Comparison of ENCODE assay signal across 11 mouse cellular contexts in the genomic region with DNA sequence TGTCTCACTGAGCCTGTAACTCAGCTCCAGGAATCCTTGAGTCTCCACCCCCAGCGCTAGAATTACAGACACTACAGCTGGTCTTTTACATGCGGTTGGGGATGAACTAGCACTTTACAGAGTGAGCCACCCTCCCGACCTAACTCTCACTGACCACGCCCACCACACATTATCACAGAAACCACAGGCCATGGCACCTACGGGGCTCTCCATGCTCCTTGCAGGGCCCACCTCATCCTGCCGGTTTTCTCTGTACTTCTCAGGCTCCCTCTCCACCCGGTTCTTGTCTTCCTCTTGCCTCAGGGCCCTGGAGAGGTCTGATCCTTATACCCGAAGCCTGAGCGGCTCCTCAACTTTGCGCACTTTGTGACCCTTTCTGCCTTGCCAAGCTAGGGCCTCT.
A peak's percentile ranks its signal among the peaks of the same experiment; 100 is the strongest.
DNase-seq lines count a peak whose midpoint lies in the region; ATAC-seq and TF ChIP-seq lines count a peak whose summit lies in the region.
"Had no signal": no experiment of that assay in that cellular context is flagged by ENCODE, and none has a peak within 500 bp of the region (broad histone marks: within the 10 kb centered on the region; RNA-seq: fewer than 3 reads in every experiment).

No protein-coding gene starts in this region.

- no peak overlapping the region for H3K9ac ChIP-seq in midbrain, embryonic 15.5 days

- no peaks in the 10 kb centered on the region for H3K36me3 ChIP-seq in midbrain, embryonic 10.5 days
- no peaks in the 10 kb centered on the region for H3K36me3 ChIP-seq in midbrain, embryonic 15.5 days (replicated peaks)
- H3K36me3 ChIP-seq in thymus, adult 2 months (ENCODE audit: control insufficient read depth, insufficient read depth, low read length), result no peaks in the 10 kb centered on the region

- H3K9me3 ChIP-seq in midbrain, embryonic 10.5 days (replicated peaks), result peaks cover 19% of the 10 kb centered on the region
- no peaks in the 10 kb centered on the region for H3K9me3 ChIP-seq in midbrain, embryonic 15.5 days

- no peak for ATAC-seq in midbrain, embryonic 15.5 days (replicated peaks)
- peak; percentile 27 to 37; a peak in 3 of 4 replicates for ATAC-seq in hematopoietic stem cell, adult 5-6 weeks (replicated peaks in 1 of 2; ENCODE audit: insufficient read depth in 1 of 2, low FRiP score in 2 of 2, low TSS enrichment in 1 of 2, low read depth in 1 of 2, poor library complexity in 2 of 2, severe bottlenecking in 2 of 2)

- H3K4me1 ChIP-seq in midbrain, embryonic 10.5 days, result peaks cover 38% of the 10 kb centered on the region
- peaks cover 37% of the 10 kb centered on the region for H3K4me1 ChIP-seq in midbrain, embryonic 15.5 days
- peaks cover 44% of the 10 kb centered on the region for H3K4me1 ChIP-seq in thymus, adult 2 months (replicated peaks; ENCODE audit: control insufficient read depth, insufficient read depth, low read length)

- H3K27me3 ChIP-seq in midbrain, embryonic 10.5 days (ENCODE audit: low read depth, poor library complexity, severe bottlenecking), result peaks cover 8% of the 10 kb centered on the region
- H3K27me3 ChIP-seq in midbrain, embryonic 15.5 days (replicated peaks), result no peaks in the 10 kb centered on the region
- H3K27me3 ChIP-seq in thymus, adult 2 months (ENCODE audit: control insufficient read depth, insufficient read depth, low read length), result no peaks in the 10 kb centered on the region

- peak overlapping the region; percentile 68 for H3K27ac ChIP-seq in midbrain, embryonic 10.5 days (replicated peaks)
- H3K27ac ChIP-seq in midbrain, embryonic 15.5 days, result no peak overlapping the region
- no peak overlapping the region for H3K27ac ChIP-seq in thymus, adult 2 months (ENCODE audit: control insufficient read depth, insufficient read depth, low read length)

- no peak for TF ChIP-seq POLR2A in thymus, adult 2 months (IDR thresholded peaks at IDR 0.05; ENCODE audit: control insufficient read depth, extremely low read depth, insufficient read depth, low read length, poor library complexity)

- DNase-seq in midbrain, embryonic 10.5 days (ENCODE audit: low spot score), result no peak
- peak; percentile 48 for DNase-seq in R1 (ENCODE audit: low read depth, low spot score)
- DNase-seq in thymus, adult 2 months, result peak; percentile 29
- DNase-seq in lung, postnatal 14 days, result no peak
- no peak for DNase-seq in lung, postnatal 4 days
- no peak for DNase-seq in adrenal gland, postnatal 4 days (ENCODE audit: low spot score in 2 of 2)
- DNase-seq: cerebellum, adult 8-10 months; heart, postnatal 4 days; right cerebral cortex, adult 18-20 months had no signal

- no peak overlapping the region for H3K4me2 ChIP-seq in midbrain, embryonic 15.5 days

- whole genome bisulfite sequencing in midbrain, embryonic 10.5 days, result 60% methylated on average over 10 of the region's 10 CpGs
- 62% methylated on average over 10 of the region's 10 CpGs for whole genome bisulfite sequencing in midbrain, embryonic 15.5 days
- WGBS in thymus, adult 2 months, result 8% methylated on average over 10 of the region's 10 CpGs

- no peak overlapping the region for H3K4me3 ChIP-seq in midbrain, embryonic 10.5 days
- no peak overlapping the region for H3K4me3 ChIP-seq in midbrain, embryonic 15.5 days
- H3K4me3 ChIP-seq in thymus, adult 2 months (ENCODE audit: control insufficient read depth, insufficient read depth, low read length), result no peak overlapping the region

- TF ChIP-seq CTCF in thymus, adult 2 months (IDR thresholded peaks at IDR 0.05; ENCODE audit: borderline replicate concordance, control insufficient read depth, extremely low read depth, insufficient read depth, low read length, poor library complexity), result no peak

Comparison
In these comparisons a context has a peak if more than half of its experiments do, and no peak if none do; other contexts are left out.
1. DNase-seq: peak in R1 (single experiment) and thymus, adult 2 months (single experiment); none in midbrain, embryonic 10.5 days (single experiment), lung, postnatal 14 days (single experiment), lung, postnatal 4 days (0 of 2) and adrenal gland, postnatal 4 days (0 of 2).